Mouse (Mus musculus) midbrain, postnatal 0 days (tissue): ENCODE data around the gene Syde2. TPM values are rescaled to one million over a fixed set of nuclear protein-coding genes. Genes with fewer than 3 reads are reported as not detected.

ENCODE experiments used
- ATAC-seq: fragments of 200-750 bp; cut with Nextera tagmentation; 2 replicates; pipeline ENCODE4 v1.8.0; 2017; ENCODE audit warnings: moderate number of reproducible peaks, mild to moderate bottlenecking, moderate TSS enrichment, moderate library complexity; ENCODE audit not compliant: low FRiP score
- DNase-seq: peaks from one replicate; pipeline ENCODE4 v3.0.0-alpha.2; 2015; ENCODE audit warnings: low spot score
- H3K27ac ChIP-seq: fragments of 300-500 bp; sonication (generic); 2 replicates; pipeline ENCODE4 v1.5.1; 2014; ENCODE audit warnings: low read depth, mild to moderate bottlenecking, low read length, mixed read lengths
- H3K27me3 ChIP-seq: fragments of 300-500 bp; sonication (generic); 2 replicates; pipeline ENCODE4 v1.6.1; 2014; ENCODE audit warnings: low read length, control low read depth, mixed read lengths; ENCODE audit not compliant: insufficient read depth
- H3K36me3 ChIP-seq: fragments of 300-500 bp; sonication (generic); 2 replicates; pipeline ENCODE4 v1.6.1; 2014; ENCODE audit warnings: low read length, control low read depth, mixed read lengths; ENCODE audit not compliant: insufficient read depth
- H3K4me1 ChIP-seq: fragments of 300-500 bp; sonication (generic); 2 replicates; pipeline ENCODE4 v1.6.1; 2014; ENCODE audit warnings: mild to moderate bottlenecking, control low read depth, antibody characterized with exemption, low read length, mixed read lengths; ENCODE audit not compliant: insufficient read depth
- H3K4me2 ChIP-seq: fragments of 300-500 bp; sonication (generic); 2 replicates; pipeline ENCODE4 v1.6.1; 2014; ENCODE audit warnings: low read depth, mild to moderate bottlenecking, low read length, mixed read lengths; ENCODE audit not compliant: poor library complexity, severe bottlenecking
- H3K4me3 ChIP-seq: fragments of 300-500 bp; sonication (generic); 2 replicates; pipeline ENCODE4 v1.5.1; 2014; ENCODE audit warnings: low read depth, mild to moderate bottlenecking, low read length, moderate library complexity
- H3K9ac ChIP-seq: fragments of 300-500 bp; sonication (generic); replicated peaks from 2 replicates; pipeline ENCODE4 v1.6.1; 2014; ENCODE audit warnings: mild to moderate bottlenecking, low read length, moderate library complexity, mixed read lengths; ENCODE audit not compliant: poor library complexity, severe bottlenecking
- H3K9me3 ChIP-seq: fragments of 300-500 bp; sonication (generic); 2 replicates; pipeline ENCODE4 v1.6.1; 2016; ENCODE audit warnings: low read length, control low read depth
- CTCF ChIP-seq: IDR thresholded peaks from 2 replicates; pipeline ENCODE4 v1.5.1; 2016; ENCODE audit warnings: antibody characterized with exemption, mild to moderate bottlenecking
- WGBS: fragments of 180-500 bp; shearing (Covaris S2); extraction: QIAGEN DNeasy Blood & Tissue Kit; methylation state at CpG from one replicate; pipeline ENCODE4 v1.1.7; 2014; 5-methylcytosine and 5-hydroxymethylcytosine counted together
- polyA plus RNA-seq: library from polyadenylated mRNA; unstranded; fragments of >200 nt; fragmentation: Nextera tagmentation; extraction: Ambion mirVana; gene quantifications from 2 replicates; pipeline ENCODE4 v1.2.1, GENCODE M21; 2015
- total RNA-seq: library from RNA; depleted of rRNA; stranded (reverse); fragments of >200 nt; gene quantifications from 2 replicates; pipeline ENCODE4 v1.2.3, GENCODE M21; 2014

The Syde2 gene
- total and polyA plus RNA-seq, 2 experiments from 2014 or later = 0.32 to 4.2 TPM

DNA sequence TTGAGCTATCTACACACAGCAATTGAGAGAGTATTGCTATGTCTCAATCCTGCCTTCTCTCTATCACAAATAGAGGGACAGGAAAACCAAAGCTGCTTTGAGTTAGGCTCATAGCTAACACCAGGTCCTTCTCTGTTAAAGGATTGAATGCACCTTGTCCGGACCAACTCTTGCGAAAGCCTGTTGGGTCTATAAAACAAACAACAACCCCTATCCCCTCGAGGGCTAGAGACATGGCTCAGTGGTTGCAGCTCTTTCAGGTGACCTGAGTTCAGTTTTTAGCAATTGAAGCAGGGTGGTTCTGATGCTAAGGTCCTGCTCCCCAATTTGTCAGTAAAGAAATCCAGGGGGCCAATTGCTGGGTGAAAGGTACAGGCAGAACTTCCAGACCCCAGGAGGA is 41.6 kb downstream of the Syde2 start:
- TF ChIP-seq CTCF = no peak
- Histone ChIP-seq H3K4me3 (no peak overlapping the region), H3K9ac (no peak overlapping the region), H3K27ac (no peak overlapping the region), H3K27me3 (no peaks in the 10 kb centered on the region), H3K36me3 (no peaks in the 10 kb centered on the region), H3K9me3 (no peaks in the 10 kb centered on the region), H3K4me1 (peaks cover 7% of the 10 kb centered on the region; the same call in 1 of the 2 replicates), H3K4me2 (no peak overlapping the region)
- ATAC-seq (no peak), DNase-seq (no peak)
- 80% methylated on average over 3 of the region's 3 CpGs for WGBS

DNA sequence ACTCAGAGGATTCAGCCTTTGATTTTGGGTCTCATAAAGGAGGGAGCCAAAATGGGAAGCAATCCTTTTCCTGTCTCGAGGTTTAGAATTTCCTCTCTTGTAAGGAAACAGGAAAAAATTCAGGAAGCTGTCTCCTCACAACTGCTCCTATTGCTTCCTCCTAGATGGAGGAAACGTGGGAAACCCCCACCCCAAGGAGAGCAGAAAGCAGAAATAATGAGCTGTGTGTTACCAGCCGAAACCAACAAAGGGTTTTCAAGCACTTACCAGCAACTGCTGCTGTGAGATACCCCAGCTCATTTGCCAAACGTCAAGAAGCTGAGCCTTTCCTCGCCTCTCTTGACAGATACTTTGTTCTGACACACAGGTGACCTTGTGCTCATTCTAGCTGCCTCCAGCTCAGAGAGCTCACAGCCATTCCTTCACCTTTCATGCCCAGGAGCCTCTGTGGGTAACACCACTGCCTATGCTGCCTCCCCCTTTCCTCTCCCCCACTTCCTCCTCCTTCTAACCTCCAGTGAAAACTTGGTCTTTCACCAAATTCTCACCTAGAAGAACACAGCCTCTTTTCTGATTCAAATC is 42.7 kb downstream of the Syde2 start:
- H3K4me1 ChIP-seq = peaks cover 7% of the 10 kb centered on the region; the same call in 1 of the 2 replicates
- no peak overlapping the region for H3K9ac ChIP-seq
- no peak overlapping the region for H3K4me2 ChIP-seq
- 22% methylated on average over 5 of the region's 5 CpGs for WGBS
- no peak for TF ChIP-seq CTCF
- no peaks in the 10 kb centered on the region for H3K36me3 ChIP-seq
- no peaks in the 10 kb centered on the region for H3K9me3 ChIP-seq
- no peaks in the 10 kb centered on the region for H3K27me3 ChIP-seq
- ATAC-seq = 0 out of 2 replicates have a peak, but pooled peaks have one; percentile 38
- H3K27ac ChIP-seq = peak overlapping the region; percentile 43; the same call in 1 of the 2 replicates
- H3K4me3 ChIP-seq = no peak overlapping the region
- no peak for DNase-seq

DNA sequence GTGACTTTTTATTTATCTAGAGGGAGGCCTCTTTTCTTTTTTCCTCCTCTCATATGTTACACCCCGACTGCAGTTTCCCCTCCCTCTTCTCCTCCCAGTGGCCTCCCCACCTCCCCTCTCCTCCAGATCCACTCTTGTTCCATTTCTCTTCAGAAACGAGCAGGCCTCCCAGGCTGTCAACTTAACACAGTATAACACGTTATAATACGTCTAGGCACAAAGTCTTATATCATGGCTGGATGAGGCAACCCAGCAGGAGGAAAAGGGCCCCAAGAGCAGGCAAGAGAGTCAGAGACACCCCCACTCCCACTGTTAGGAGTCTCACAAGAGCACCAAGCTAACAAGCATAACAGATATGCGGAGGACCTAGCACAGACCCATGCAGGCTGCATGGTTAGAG is 45.3 kb downstream of the Syde2 start:
- Histone ChIP-seq H3K4me1 (peaks cover 7% of the 10 kb centered on the region; the same call in 1 of the 2 replicates), H3K27me3 (no peaks in the 10 kb centered on the region), H3K4me3 (no peak overlapping the region), H3K9ac (no peak overlapping the region), H3K27ac (no peak overlapping the region), H3K9me3 (no peaks in the 10 kb centered on the region), H3K4me2 (no peak overlapping the region), H3K36me3 (no peaks in the 10 kb centered on the region)
- 93% methylated on average over 5 of the region's 5 CpGs for WGBS
- no peak for ATAC-seq
- TF ChIP-seq CTCF = no peak
- no peak for DNase-seq

DNA sequence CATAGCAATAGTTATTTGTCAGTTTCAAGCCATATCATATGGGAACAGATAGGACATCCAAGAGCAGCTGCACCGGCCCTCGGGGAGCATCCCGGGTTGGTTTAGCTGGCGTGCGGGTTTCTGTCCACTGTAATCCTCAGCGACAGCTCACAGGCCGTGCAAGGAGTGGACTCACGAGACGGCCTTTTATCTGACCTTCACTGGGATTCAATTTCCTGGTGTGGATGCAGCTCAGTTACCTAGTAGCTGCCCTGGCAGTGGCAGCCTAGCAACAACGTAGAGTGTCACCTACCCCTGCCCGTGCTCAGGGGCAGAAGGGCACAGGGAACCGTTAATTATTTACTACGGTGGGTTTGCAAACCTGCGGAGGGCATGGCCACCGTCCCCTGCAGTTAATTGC is 50.2 kb downstream of the Syde2 start:
- Histone ChIP-seq H3K27ac (no peak overlapping the region), H3K4me2 (no peak overlapping the region), H3K4me1 (no peaks in the 10 kb centered on the region), H3K27me3 (no peaks in the 10 kb centered on the region), H3K9ac (no peak overlapping the region), H3K9me3 (no peaks in the 10 kb centered on the region), H3K4me3 (no peak overlapping the region), H3K36me3 (no peaks in the 10 kb centered on the region)
- 25% methylated on average over 15 of the region's 15 CpGs for WGBS
- no peak for TF ChIP-seq CTCF
- DNase-seq (no peak), ATAC-seq (no peak)

DNA sequence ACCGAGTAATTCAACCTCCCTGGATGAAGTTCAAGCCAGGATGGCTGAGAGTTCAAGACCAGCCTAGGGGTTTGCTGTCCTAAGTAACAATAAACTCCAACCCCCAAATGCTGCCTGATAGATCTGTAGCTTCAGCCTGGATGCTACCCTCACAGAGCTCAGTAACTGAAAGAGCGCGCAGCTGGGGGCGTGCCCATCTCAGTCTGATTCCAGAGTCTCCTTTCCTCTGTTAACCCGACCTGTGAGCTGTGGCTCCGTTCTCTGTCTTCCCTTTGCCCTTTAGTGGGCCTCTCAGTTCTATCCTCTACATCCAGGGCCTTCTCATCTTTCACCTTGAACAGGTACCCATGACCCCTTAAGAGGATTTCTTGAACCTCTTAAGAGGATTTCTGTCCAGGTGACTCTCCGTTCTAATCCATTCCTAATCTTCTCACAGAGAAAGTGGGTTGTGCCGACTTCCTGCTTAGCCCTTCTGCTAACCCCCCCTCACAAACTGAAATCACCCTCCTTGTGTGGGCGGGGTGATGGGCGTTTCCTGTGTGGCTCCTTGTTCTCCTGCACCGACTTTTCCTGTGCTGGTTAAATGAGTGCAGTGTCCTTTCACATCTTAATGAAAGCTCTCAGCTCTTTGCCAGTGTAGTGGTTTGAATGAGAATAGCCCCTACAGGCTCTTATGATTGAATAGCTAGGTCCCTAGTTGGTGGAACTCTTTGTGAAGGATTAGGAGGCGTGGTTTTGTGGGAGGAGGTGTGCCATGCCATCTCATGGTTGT is 51.6 kb downstream of the Syde2 start:
- ATAC-seq (no peak), DNase-seq (no peak)
- 49% methylated on average over 12 of the region's 12 CpGs for WGBS
- Histone ChIP-seq H3K4me2 (no peak overlapping the region), H3K9ac (no peak overlapping the region), H3K9me3 (no peaks in the 10 kb centered on the region), H3K36me3 (no peaks in the 10 kb centered on the region), H3K27ac (no peak overlapping the region), H3K27me3 (no peaks in the 10 kb centered on the region), H3K4me3 (no peak overlapping the region), H3K4me1 (no peaks in the 10 kb centered on the region)
- no peak for TF ChIP-seq CTCF

DNA sequence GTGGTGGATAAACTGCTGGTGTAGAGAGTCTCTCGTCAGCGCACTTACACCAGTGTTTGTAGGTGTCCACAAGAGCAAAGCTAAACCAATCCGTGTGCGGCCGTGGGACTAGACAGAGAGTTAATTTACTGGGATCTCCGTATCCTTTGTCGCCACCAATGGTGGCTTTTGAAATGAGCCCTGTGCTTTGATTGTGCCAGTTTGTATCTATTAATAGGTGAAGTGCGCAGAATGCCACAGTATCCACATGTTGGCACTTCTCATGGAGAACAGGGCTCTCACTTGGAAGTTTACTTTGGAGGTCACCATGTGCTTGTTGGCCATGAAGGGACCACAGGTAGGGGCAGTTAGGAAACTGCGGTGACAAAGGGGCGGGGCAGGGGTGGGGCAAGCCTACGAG is 53.7 kb downstream of the Syde2 start:
- 95% methylated on average over 11 of the region's 11 CpGs for WGBS
- Histone ChIP-seq H3K4me1 (no peaks in the 10 kb centered on the region), H3K9me3 (no peaks in the 10 kb centered on the region), H3K27ac (no peak overlapping the region), H3K36me3 (no peaks in the 10 kb centered on the region), H3K4me3 (no peak overlapping the region), H3K27me3 (no peaks in the 10 kb centered on the region), H3K9ac (no peak overlapping the region), H3K4me2 (no peak overlapping the region)
- DNase-seq = no peak
- no peak for TF ChIP-seq CTCF
- ATAC-seq = no peak
